Mouse (Mus musculus) liver, embryonic 12.5 days (tissue): ENCODE data around the gene Fam49a. TPM values are rescaled to one million over a fixed set of nuclear protein-coding genes. Genes with fewer than 3 reads are reported as not detected.
"Not testable (repeated sequence)": the region's sequence is repeated elsewhere in the genome, so short reads cannot be mapped to it uniquely, and the experiment has no call there.

Experiments
- ATAC-seq: fragments of 200-750 bp; cut with Nextera tagmentation; 2 replicates; pipeline ENCODE4 v1.8.0; 2017; ENCODE audit warnings: moderate number of reproducible peaks, mild to moderate bottlenecking, moderate library complexity
- H3K27ac ChIP-seq: fragments of 300-500 bp; sonication (generic); 2 replicates; pipeline ENCODE4 v1.5.1; 2016; ENCODE audit warnings: mild to moderate bottlenecking
- H3K27me3 ChIP-seq: fragments of 300-500 bp; sonication (generic); replicated peaks from 2 replicates; pipeline ENCODE4 v1.6.1; 2016; ENCODE audit warnings: mild to moderate bottlenecking, moderate library complexity
- H3K36me3 ChIP-seq: fragments of 300-500 bp; sonication (generic); 2 replicates; pipeline ENCODE4 v1.6.1; 2016; ENCODE audit warnings: mild to moderate bottlenecking, moderate library complexity
- H3K4me1 ChIP-seq: fragments of 300-500 bp; sonication (generic); 2 replicates; pipeline ENCODE4 v1.6.1; 2016
- H3K4me2 ChIP-seq: fragments of 300-500 bp; sonication (generic); 2 replicates; pipeline ENCODE4 v1.6.1; 2016; ENCODE audit warnings: mild to moderate bottlenecking, moderate library complexity
- H3K4me3 ChIP-seq: fragments of 300-500 bp; sonication (generic); 2 replicates; pipeline ENCODE4 v1.5.1; 2016; ENCODE audit warnings: mild to moderate bottlenecking, moderate library complexity
- H3K9ac ChIP-seq: fragments of 300-500 bp; sonication (generic); 2 replicates; pipeline ENCODE4 v1.6.1; 2016; ENCODE audit warnings: mild to moderate bottlenecking, moderate library complexity
- H3K9me3 ChIP-seq: fragments of 300-500 bp; sonication (generic); replicated peaks from 2 replicates; pipeline ENCODE4 v1.6.1; 2016; ENCODE audit warnings: mild to moderate bottlenecking, moderate library complexity
- WGBS: fragments of 180-500 bp; shearing (Covaris S2); methylation state at CpG from one replicate; pipeline ENCODE4 v1.1.7; 2016; ENCODE audit not compliant: insufficient replicate concordance; 5-methylcytosine and 5-hydroxymethylcytosine counted together
- polyA plus RNA-seq: library from polyadenylated mRNA; unstranded; fragments of >200 nt; fragmentation: Nextera tagmentation; extraction: Ambion mirVana; gene quantifications from 2 replicates; pipeline ENCODE4 v1.2.1, GENCODE M21; 2016

The Fam49a gene
- polyA plus RNA-seq, 1 experiment from 2014 or later = 4.1 TPM

GRCm38 (mm10) chr12:12318140-12318734, 56.3 kb downstream of the Fam49a start:
- Histone ChIP-seq H3K4me2 (no peak overlapping the region), H3K36me3 (no peaks in the 10 kb centered on the region), H3K4me1 (no peaks in the 10 kb centered on the region), H3K9ac (no peak overlapping the region), H3K4me3 (no peak overlapping the region), H3K27ac (no peak overlapping the region), H3K9me3 (no peaks in the 10 kb centered on the region), H3K27me3 (no peaks in the 10 kb centered on the region)
- ATAC-seq = no peak
- WGBS = 8% methylated on average over 6 of the region's 6 CpGs

GRCm38 (mm10) chr12:12320693-12321092, 58.8 kb downstream of the Fam49a start:
- H3K9me3 ChIP-seq = no peaks in the 10 kb centered on the region
- no peak for ATAC-seq

GRCm38 (mm10) chr12:12321111-12321510, 59.2 kb downstream of the Fam49a start:
- H3K4me2 ChIP-seq = no peak overlapping the region
- no peaks in the 10 kb centered on the region for H3K9me3 ChIP-seq
- no peak overlapping the region for H3K9ac ChIP-seq
- no peak overlapping the region for H3K4me3 ChIP-seq
- H3K27ac ChIP-seq = no peak overlapping the region
- 0 out of 2 replicates have a peak, but pooled peaks cover 5% of the 10 kb centered on the region for H3K4me1 ChIP-seq
- H3K36me3 ChIP-seq = no peaks in the 10 kb centered on the region
- H3K27me3 ChIP-seq = no peaks in the 10 kb centered on the region
- WGBS = 75% methylated on average over 3 of the region's 3 CpGs
- ATAC-seq = no peak

More at GRCm38 (mm10) chr12:12320693-12321092, 58.8 kb downstream of the Fam49a start:
- Histone ChIP-seq H3K27ac (no peak overlapping the region), H3K4me3 (no peak overlapping the region), H3K4me2 (no peak overlapping the region), H3K27me3 (no peaks in the 10 kb centered on the region), H3K4me1 (0 out of 2 replicates have a peak, but pooled peaks cover 5% of the 10 kb centered on the region), H3K36me3 (no peaks in the 10 kb centered on the region), H3K9ac (no peak overlapping the region)
- 48% methylated on average over 2 of the region's 2 CpGs for WGBS

GRCm38 (mm10) chr12:12323084-12323483, 61.1 kb downstream of the Fam49a start:
- 0 out of 2 replicates have a peak, but pooled peaks cover 5% of the 10 kb centered on the region for H3K4me1 ChIP-seq
- WGBS = 68% methylated on average over 5 of the region's 5 CpGs
- H3K9ac ChIP-seq = no peak overlapping the region
- no peak overlapping the region for H3K27ac ChIP-seq
- H3K36me3 ChIP-seq = no peaks in the 10 kb centered on the region
- no peak overlapping the region for H3K4me3 ChIP-seq
- H3K4me2 ChIP-seq = no peak overlapping the region
- ATAC-seq = no peak
- no peaks in the 10 kb centered on the region for H3K27me3 ChIP-seq
- no peaks in the 10 kb centered on the region for H3K9me3 ChIP-seq

GRCm38 (mm10) chr12:12323616-12324223, 61.8 kb downstream of the Fam49a start:
- H3K27ac ChIP-seq = no peak overlapping the region
- H3K4me1 ChIP-seq = 0 out of 2 replicates have a peak, but pooled peaks cover 5% of the 10 kb centered on the region
- peak overlapping the region; percentile 16 for H3K4me3 ChIP-seq
- H3K36me3 ChIP-seq = no peaks in the 10 kb centered on the region
- H3K9ac ChIP-seq = no peak overlapping the region
- H3K9me3 ChIP-seq = no peaks in the 10 kb centered on the region
- peak; percentile 56 for ATAC-seq
- no peaks in the 10 kb centered on the region for H3K27me3 ChIP-seq
- WGBS = 13% methylated on average over 18 of the region's 18 CpGs
- H3K4me2 ChIP-seq = peak overlapping the region; percentile 56

GRCm38 (mm10) chr12:12324266-12324665, 62.3 kb downstream of the Fam49a start:
- H3K4me3 ChIP-seq, H3K36me3 ChIP-seq, H3K27ac ChIP-seq, ATAC-seq, H3K4me1 ChIP-seq, H3K9ac ChIP-seq, H3K9me3 ChIP-seq, H3K27me3 ChIP-seq: not testable (repeated sequence)
- H3K4me2 ChIP-seq = peak overlapping the region; percentile 56
- WGBS = 66% methylated on average over 22 of the region's 22 CpGs

- ATAC-seq = no peak
- no peak overlapping the region for H3K9ac ChIP-seq
- H3K4me2 ChIP-seq = no peak overlapping the region
- no peaks in the 10 kb centered on the region for H3K27me3 ChIP-seq
- H3K36me3 ChIP-seq = no peaks in the 10 kb centered on the region
- no peak overlapping the region for H3K27ac ChIP-seq
- no peaks in the 10 kb centered on the region for H3K4me1 ChIP-seq
- no peaks in the 10 kb centered on the region for H3K9me3 ChIP-seq
- H3K4me3 ChIP-seq = no peak overlapping the region
- WGBS = 77% methylated on average over 11 of the region's 11 CpGs
Observed at GRCm38 (mm10) chr12:12333526-12334310, 71.8 kb downstream of the Fam49a start.

GRCm38 (mm10) chr12:12334486-12334885, 72.5 kb downstream of the Fam49a start:
- ATAC-seq = no peak
- H3K4me3 ChIP-seq = no peak overlapping the region
- 61% methylated on average over 5 of the region's 5 CpGs for WGBS

GRCm38 (mm10) chr12:12335566-12335965, 73.6 kb downstream of the Fam49a start:
- Histone ChIP-seq H3K9ac (no peak overlapping the region), H3K27ac (no peak overlapping the region), H3K4me1 (no peaks in the 10 kb centered on the region), H3K4me2 (no peak overlapping the region), H3K36me3 (no peaks in the 10 kb centered on the region), H3K4me3 (no peak overlapping the region), H3K27me3 (no peaks in the 10 kb centered on the region), H3K9me3 (no peaks in the 10 kb centered on the region)
- ATAC-seq = no peak
- 69% methylated on average over 7 of the region's 7 CpGs for WGBS

More at GRCm38 (mm10) chr12:12334486-12334885, 72.5 kb downstream of the Fam49a start:
- Histone ChIP-seq H3K4me2 (no peak overlapping the region), H3K9ac (no peak overlapping the region), H3K4me1 (no peaks in the 10 kb centered on the region), H3K36me3 (no peaks in the 10 kb centered on the region), H3K27ac (no peak overlapping the region), H3K27me3 (no peaks in the 10 kb centered on the region), H3K9me3 (no peaks in the 10 kb centered on the region)

- no peaks in the 10 kb centered on the region for H3K4me1 ChIP-seq
- H3K9me3 ChIP-seq = no peaks in the 10 kb centered on the region
- H3K4me2 ChIP-seq = no peak overlapping the region
- no peaks in the 10 kb centered on the region for H3K27me3 ChIP-seq
- no peaks in the 10 kb centered on the region for H3K36me3 ChIP-seq
- WGBS = 76% methylated on average over 6 of the region's 6 CpGs
- no peak overlapping the region for H3K4me3 ChIP-seq
- H3K27ac ChIP-seq = no peak overlapping the region
- no peak for ATAC-seq
- H3K9ac ChIP-seq = no peak overlapping the region
Observed at GRCm38 (mm10) chr12:12337378-12337777, 75.4 kb downstream of the Fam49a start.

GRCm38 (mm10) chr12:12343320-12343719, 81.4 kb downstream of the Fam49a start:
- no peak for ATAC-seq
- H3K27me3 ChIP-seq = no peaks in the 10 kb centered on the region
- no peak overlapping the region for H3K4me2 ChIP-seq
- H3K9me3 ChIP-seq = no peaks in the 10 kb centered on the region
- H3K27ac ChIP-seq = no peak overlapping the region
- H3K4me1 ChIP-seq = no peaks in the 10 kb centered on the region
- H3K4me3 ChIP-seq = no peak overlapping the region
- no peak overlapping the region for H3K9ac ChIP-seq
- WGBS = 69% methylated on average over 2 of the region's 2 CpGs
- no peaks in the 10 kb centered on the region for H3K36me3 ChIP-seq

- no peak overlapping the region for H3K9ac ChIP-seq
- no peak overlapping the region for H3K4me3 ChIP-seq
- H3K36me3 ChIP-seq = no peaks in the 10 kb centered on the region
- no peak for ATAC-seq
- H3K4me2 ChIP-seq = no peak overlapping the region
- H3K27me3 ChIP-seq = no peaks in the 10 kb centered on the region
- H3K27ac ChIP-seq = no peak overlapping the region
- H3K9me3 ChIP-seq = no peaks in the 10 kb centered on the region
- 68% methylated on average over 2 of the region's 2 CpGs for WGBS
- H3K4me1 ChIP-seq = peaks cover 6% of the 10 kb centered on the region; the same call in 1 of the 2 replicates
Observed at GRCm38 (mm10) chr12:12348625-12349024, 86.7 kb downstream of the Fam49a start.
